Mouse (Mus musculus) spleen, adult 2 months (tissue): ENCODE results near the gene Adam33. TPM values are rescaled to one million over a fixed set of nuclear protein-coding genes. Genes with fewer than 3 reads are reported as not detected.
"Not testable (repeated sequence)": the region's sequence is repeated elsewhere in the genome, so short reads cannot be mapped to it uniquely, and the experiment has no call there.

Experiments
- DNase-seq, 2 experiments: peaks; one replicate each; pipeline versions ENCODE4 v3.0.0 to v3.0.0-alpha.2; 2012 to 2021; ENCODE audit warnings: low spot score in 2 of 2, low read depth in 1 of 2
- H3K27ac ChIP-seq: fragments of 200-500 bp; 2 replicates; pipeline ENCODE4 v1.5.1; 2012; ENCODE audit warnings: low read length, inconsistent platforms; ENCODE audit not compliant: insufficient read depth
- H3K27me3 ChIP-seq: fragments of 200-500 bp; 2 replicates; pipeline ENCODE4 v1.6.1; 2012; ENCODE audit warnings: mild to moderate bottlenecking, moderate library complexity, low read length, inconsistent platforms; ENCODE audit not compliant: control insufficient read depth, insufficient read depth
- H3K36me3 ChIP-seq: fragments of 200-500 bp; 2 replicates; pipeline ENCODE4 v1.6.1; 2012; ENCODE audit warnings: mild to moderate bottlenecking, low read length, inconsistent platforms; ENCODE audit not compliant: control insufficient read depth, insufficient read depth
- H3K4me1 ChIP-seq: fragments of 200-500 bp; 2 replicates; pipeline ENCODE4 v1.6.1; 2011; ENCODE audit warnings: inconsistent platforms; ENCODE audit not compliant: control insufficient read depth, insufficient read depth, insufficient read length
- H3K4me3 ChIP-seq: fragments of 200-500 bp; 2 replicates; pipeline ENCODE4 v1.5.1; 2011; ENCODE audit warnings: mild to moderate bottlenecking, inconsistent platforms; ENCODE audit not compliant: insufficient read depth, insufficient read length; ENCODE audit errors: extremely low read depth
- CTCF ChIP-seq: fragments of 200-500 bp; IDR thresholded peaks from 2 replicates; pipeline ENCODE4 v1.5.1; 2011; ENCODE audit warnings: mild to moderate bottlenecking, inconsistent platforms; ENCODE audit not compliant: insufficient read depth, insufficient read length, insufficient replicate concordance; ENCODE audit errors: extremely low read depth
- POLR2A ChIP-seq: fragments of 200-500 bp; IDR thresholded peaks from 2 replicates; pipeline ENCODE4 v1.6.1; 2011; ENCODE audit warnings: low read depth, low read length, inconsistent platforms
- WGBS: fragments of 180-500 bp; shearing (Covaris S2); methylation state at CpG from one replicate; pipeline ENCODE4 v1.1.7; 2018; 5-methylcytosine and 5-hydroxymethylcytosine counted together
- polyA plus RNA-seq: library from polyadenylated mRNA; depleted of rRNA; stranded (reverse); fragments of >200 nt; gene quantifications from 2 replicates; pipeline ENCODE4 v1.2.3, GENCODE M21; 2012

The Adam33 gene
- polyA plus RNA-seq, 1 experiment, result 17.5 TPM

- TF ChIP-seq POLR2A, result no peak
- no peak for TF ChIP-seq CTCF
- no peaks in the 10 kb centered on the region; the same call in 1 of the 2 replicates for H3K27me3 ChIP-seq
- H3K27ac ChIP-seq, result no peak overlapping the region
- 89% methylated on average over 5 of the region's 5 CpGs for WGBS
- no peak for DNase-seq
- no peaks in the 10 kb centered on the region; the same call in 1 of the 2 replicates for H3K4me1 ChIP-seq
- H3K4me3 ChIP-seq, result no peak overlapping the region
- no peaks in the 10 kb centered on the region for H3K36me3 ChIP-seq
These were observed 24.9 kb downstream of the Adam33 start for GRCm38 (mm10) chr2:131038675-131039074.

DNA sequence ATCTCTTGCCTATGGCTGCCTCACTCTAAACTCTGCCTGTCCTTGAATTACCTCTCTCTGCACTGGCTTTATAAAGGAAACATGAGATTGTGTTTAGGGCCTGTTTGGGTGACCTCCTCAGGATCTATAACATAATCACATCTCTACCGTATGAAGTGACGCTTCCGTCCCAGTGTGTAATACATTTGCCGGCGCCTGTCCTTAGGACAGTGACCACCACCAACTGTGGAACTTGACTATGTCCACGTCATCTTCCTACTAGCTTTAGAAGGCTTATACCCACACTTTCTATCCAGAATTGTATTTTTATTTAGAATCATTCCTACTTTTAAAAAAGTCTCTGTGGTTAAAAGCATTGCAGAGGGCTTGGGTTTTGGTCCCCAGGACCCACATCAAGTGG is 25.4 kb downstream of the Adam33 start:
- no peaks in the 10 kb centered on the region; the same call in 1 of the 2 replicates for H3K4me1 ChIP-seq
- no peak overlapping the region for H3K27ac ChIP-seq
- TF ChIP-seq CTCF (no peak), POLR2A (no peak)
- no peak for DNase-seq
- 96% methylated on average over 6 of the region's 6 CpGs for WGBS
- no peaks in the 10 kb centered on the region; the same call in 1 of the 2 replicates for H3K27me3 ChIP-seq
- no peaks in the 10 kb centered on the region for H3K36me3 ChIP-seq
- H3K4me3 ChIP-seq, result no peak overlapping the region

- H3K4me1 ChIP-seq, result no peaks in the 10 kb centered on the region; the same call in 1 of the 2 replicates
- no peaks in the 10 kb centered on the region; the same call in 1 of the 2 replicates for H3K27me3 ChIP-seq
- no peak for DNase-seq
- WGBS, result 20% methylated on average over 17 of the region's 17 CpGs
- H3K27ac ChIP-seq, result no peak overlapping the region
- H3K36me3 ChIP-seq, result no peaks in the 10 kb centered on the region
- no peak overlapping the region for H3K4me3 ChIP-seq
- TF ChIP-seq CTCF (no peak), POLR2A (no peak)
These were observed 26.2 kb downstream of the Adam33 start for GRCm38 (mm10) chr2:131037226-131037990.

DNA sequence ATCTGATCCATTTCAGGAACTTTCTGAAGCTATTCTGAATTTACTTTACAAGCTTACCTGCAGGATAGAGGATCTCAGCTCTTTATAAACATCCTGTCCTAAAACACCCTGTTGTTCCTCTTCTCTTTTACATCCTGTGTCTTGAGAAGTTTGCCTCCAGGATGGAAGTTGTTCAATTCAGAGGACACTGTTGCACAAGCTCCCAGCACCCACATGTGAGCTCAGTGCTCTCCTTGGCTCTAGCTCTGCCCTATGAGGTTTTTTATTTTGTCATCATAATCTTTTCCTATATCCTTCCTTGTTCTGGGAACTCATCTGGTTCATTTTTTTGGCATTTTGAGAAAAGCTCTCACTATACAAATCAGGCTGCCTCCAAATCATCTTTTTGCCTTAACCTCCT is 26.9 kb downstream of the Adam33 start:
- no peak for DNase-seq
- Histone ChIP-seq H3K4me3 (no peak overlapping the region), H3K4me1 (no peaks in the 10 kb centered on the region; the same call in 1 of the 2 replicates), H3K27ac (no peak overlapping the region), H3K27me3 (no peaks in the 10 kb centered on the region; the same call in 1 of the 2 replicates), H3K36me3 (no peaks in the 10 kb centered on the region)
- no peak for TF ChIP-seq CTCF
- TF ChIP-seq POLR2A, result no peak

- WGBS, result 87% methylated on average over 2 of the region's 2 CpGs
- Histone ChIP-seq H3K27me3 (no peaks in the 10 kb centered on the region; the same call in 1 of the 2 replicates), H3K4me3 (no peak overlapping the region), H3K36me3 (no peaks in the 10 kb centered on the region), H3K27ac (no peak overlapping the region), H3K4me1 (no peaks in the 10 kb centered on the region; the same call in 1 of the 2 replicates)
- TF ChIP-seq CTCF, result no peak
- no peak for TF ChIP-seq POLR2A
- no peak for DNase-seq
These were observed 27.3 kb downstream of the Adam33 start for GRCm38 (mm10) chr2:131036343-131036742.

DNA sequence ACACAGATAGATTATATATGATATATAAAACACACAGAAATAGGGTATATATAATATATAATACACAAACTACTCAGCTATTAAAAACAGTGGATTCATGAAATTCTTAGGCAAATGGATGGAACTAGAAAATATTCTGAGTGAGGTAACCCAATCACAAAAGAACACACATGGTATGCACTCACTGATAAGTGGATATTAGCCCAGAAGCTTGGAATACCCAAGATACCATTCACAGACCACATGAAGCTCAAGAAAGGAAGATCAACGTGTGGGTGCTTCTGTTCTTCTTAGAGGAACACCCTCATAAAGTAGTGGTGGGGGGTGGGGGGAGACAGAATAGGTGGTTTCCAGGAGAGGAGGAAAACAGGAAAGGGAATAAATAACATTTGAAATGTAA is 32.2 kb downstream of the Adam33 start:
- whole genome bisulfite sequencing, result 62% methylated on average over 1 of the region's 1 CpGs
- H3K27ac ChIP-seq, H3K27me3 ChIP-seq, DNase-seq, H3K36me3 ChIP-seq, H3K4me3 ChIP-seq, H3K4me1 ChIP-seq: not testable (repeated sequence)

GRCm38 (mm10) chr2:131030998-131031397 is 32.6 kb downstream of the Adam33 start:
- Histone ChIP-seq H3K27ac (no peak overlapping the region), H3K4me1 (no peaks in the 10 kb centered on the region), H3K27me3 (no peaks in the 10 kb centered on the region), H3K36me3 (peaks cover 1% of the 10 kb centered on the region; the same call in 1 of the 2 replicates), H3K4me3 (no peak overlapping the region)
- TF ChIP-seq CTCF, result no peak
- no peak for TF ChIP-seq POLR2A
- DNase-seq, result no peak
- 95% methylated on average over 1 of the region's 1 CpGs for WGBS
